Mouse (Mus musculus) heart, postnatal 10 days (tissue): ENCODE measurements around the gene Proser3. TPM values are rescaled to one million over a fixed set of nuclear protein-coding genes. Genes with fewer than 3 reads are reported as not detected.
"Not testable (repeated sequence)": the region's sequence is repeated elsewhere in the genome, so short reads cannot be mapped to it uniquely, and the experiment has no call there.

ENCODE experiments used
- DNase-seq, 2 experiments: peaks; one replicate each; pipeline ENCODE4 v3.0.0; 2021
- intact Hi-C: fragments of 180-260 bp; cut with DNase I; formaldehyde crosslinking; loops from one replicate; pipeline ENCODE4 v1.15.1; 2025
- microRNA-seq, 2 experiments: library from miRNA; unstranded; fragments of <30 nt; microRNA quantifications; one replicate each; pipeline ENCODE4 v1.2.0; 2022
- total RNA-seq, 2 experiments: library from RNA; stranded (reverse); gene quantifications; 2 replicates each; pipeline ENCODE4 v1.2.3; 2021

The Proser3 gene
- total RNA-seq, 2 experiments from 2014 or later, result 2.7 to 4.8 TPM

DNA sequence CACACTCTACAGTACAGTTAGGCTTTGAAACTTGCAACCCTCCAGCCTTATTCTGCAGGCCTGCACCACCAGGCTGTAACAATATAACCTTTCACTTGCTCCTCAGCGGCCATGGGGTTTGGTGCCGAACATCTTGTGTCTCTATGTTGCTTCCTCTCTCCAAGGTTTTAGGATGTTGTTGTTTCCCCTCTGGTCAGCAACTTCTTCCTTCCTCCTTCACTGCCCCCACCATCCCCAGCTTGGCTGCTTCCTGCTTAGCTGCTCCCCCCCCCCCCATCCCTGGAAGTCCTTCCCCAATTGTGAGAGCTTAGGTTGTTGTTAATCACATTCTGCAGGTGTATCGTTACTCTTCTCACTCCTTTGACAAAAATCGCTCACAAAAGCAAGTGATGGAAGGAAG is 44.0 kb downstream of the Proser3 start:
- intact Hi-C loops, result no loop called here
- no peak for DNase-seq

- intact Hi-C loops, DNase-seq: not testable (repeated sequence)
Measured at GRCm38 (mm10) chr7:30501159-30501558, 50.9 kb downstream of the Proser3 start.

DNA sequence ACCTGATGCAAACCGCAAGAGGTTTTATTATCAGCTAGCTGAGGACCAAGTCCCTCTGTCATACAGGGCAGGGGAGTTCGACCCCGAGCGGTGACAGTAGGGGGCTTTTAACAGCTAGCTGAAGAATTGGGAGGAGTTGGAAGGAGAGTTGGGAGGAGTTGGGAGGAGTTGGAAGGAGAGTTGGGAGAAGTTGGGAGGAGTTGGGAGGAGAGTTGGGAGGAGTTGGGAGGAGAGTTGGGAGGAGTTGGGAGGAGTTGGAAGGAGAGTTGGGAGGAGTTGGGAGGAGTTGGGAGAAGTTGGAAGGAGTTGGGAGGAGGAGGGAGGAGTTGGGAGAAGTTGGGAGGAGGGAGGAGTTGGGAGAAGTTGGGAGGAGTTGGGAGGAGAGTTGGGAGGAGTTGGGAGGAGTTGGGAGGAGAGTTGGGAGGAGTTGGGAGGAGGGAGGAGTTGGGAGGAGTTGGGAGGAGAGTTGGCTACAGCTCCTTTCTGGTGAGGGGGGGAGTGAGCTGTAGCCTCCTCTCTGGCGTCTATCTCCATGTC is 56.5 kb downstream of the Proser3 start:
- intact Hi-C loops, DNase-seq: not testable (repeated sequence)

GRCm38 (mm10) chr7:30493401-30493931 is 58.6 kb downstream of the Proser3 start, which contains the start of gene Prodh2:
Prodh2 (plus strand) TSS chr7:30493622.
- DNase-seq, result no peak
- intact Hi-C loops, result loop anchor here (2.0 to 5.0 kb wide), 3 partner anchors 53 to 121 kb away; no protein-coding TSS in a partner anchor

DNA sequence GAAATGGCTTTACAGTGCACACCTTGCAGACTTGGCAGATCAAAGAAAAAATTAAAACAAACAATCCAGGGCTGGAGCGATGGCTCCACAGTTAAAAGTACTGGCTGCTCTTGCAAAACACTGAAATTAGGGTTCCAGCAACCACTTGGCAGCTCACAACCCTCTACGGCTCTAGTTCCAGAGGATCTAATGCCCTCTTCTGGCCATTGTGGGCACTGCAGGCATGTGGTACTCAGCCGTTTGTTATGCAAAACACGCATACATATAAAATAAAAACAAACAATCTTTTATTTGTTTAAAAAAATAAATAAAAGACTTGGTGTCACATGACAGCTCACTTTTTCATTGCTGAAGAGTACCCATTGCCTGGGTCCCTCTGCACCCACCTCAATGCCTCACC is 59.3 kb downstream of the Proser3 start:
- DNase-seq, result peak; percentile 68 to 83
- intact Hi-C loops, result loop anchor here (2.0 to 5.0 kb wide), 3 partner anchors 52 to 120 kb away; no protein-coding TSS in a partner anchor

DNA sequence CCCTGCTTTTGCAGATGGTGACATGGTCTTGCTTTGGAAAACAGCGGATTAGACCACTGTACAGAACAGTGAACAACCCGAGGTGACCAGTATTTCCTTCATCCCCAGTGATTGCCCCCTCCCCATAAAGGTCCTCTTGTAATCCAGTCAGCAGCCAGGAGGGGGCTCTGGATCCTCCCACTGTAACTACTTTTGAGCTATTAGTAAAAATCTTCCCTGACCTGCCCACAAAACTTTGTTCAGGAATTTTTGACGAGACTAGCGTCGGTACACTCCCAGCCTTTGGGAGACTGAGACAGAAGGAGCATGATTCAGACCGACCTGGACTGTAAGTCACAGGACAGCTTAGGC is 61.2 kb downstream of the Proser3 start:
- intact Hi-C loops, result loop anchor here (2.0 to 5.0 kb wide), 3 partner anchors 60 to 119 kb away; no protein-coding TSS in a partner anchor
- no peak for DNase-seq

DNA sequence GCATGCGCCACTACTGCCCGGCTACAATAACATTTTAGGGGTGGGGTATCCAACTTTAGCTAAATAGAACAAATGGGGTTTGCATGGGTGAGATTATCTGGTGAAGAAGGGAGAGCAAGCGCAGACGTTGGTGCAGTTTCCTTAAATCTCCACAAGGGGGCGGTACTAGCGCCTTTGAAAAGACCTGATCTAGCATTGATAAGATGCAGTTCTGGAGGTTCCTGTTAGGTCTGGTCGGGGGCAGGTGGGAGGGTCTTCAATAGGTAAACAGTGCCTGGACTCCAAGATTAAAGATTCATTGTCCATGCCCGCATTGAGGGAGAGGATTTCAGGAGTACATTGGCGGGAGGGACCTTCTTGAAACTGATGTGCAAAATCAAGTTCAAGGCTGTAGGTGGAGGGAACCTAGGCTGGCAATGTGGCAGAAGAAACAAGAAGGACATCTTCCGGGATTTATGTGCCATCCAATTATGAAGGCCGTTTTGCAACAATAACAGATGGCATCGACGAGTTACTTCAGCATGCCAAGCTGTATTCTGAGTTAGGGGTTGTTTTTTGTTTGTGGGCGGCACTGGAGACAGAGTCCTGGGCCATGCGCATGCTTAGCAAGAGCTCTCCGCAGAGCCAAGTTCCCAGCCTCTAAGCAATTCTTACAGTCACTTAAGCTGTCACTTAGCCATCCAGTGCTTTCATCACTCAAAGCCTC is 61.7 kb downstream of the Proser3 start:
- intact Hi-C loops, result loop anchor here (2.0 to 5.0 kb wide), 3 partner anchors 60 to 118 kb away; no protein-coding TSS in a partner anchor

More for the DNA sequence above, 61.7 kb downstream of the Proser3 start:
- peak; percentile 31 to 47 for DNase-seq

Small RNAs within 50 kb of the gene (microRNA-seq; reads per million reads assigned to microRNA genes)
- gene Gm38670, result 0.95 to 2.8 reads per million in 2 experiments
- 0 reads per million in 2 experiments for gene Mir3569

Other genes starting within 250 kb of the Proser3 start
- gene Alkbh6, start 243.6 kb downstream of the Proser3 start, total RNA-seq, result 10 to 100 TPM; 26.0 to 27.4 TPM
- under 1 TPM; 0.86 to 0.87 TPM for gene Syne4, start 237.5 kb downstream of the Proser3 start, total RNA-seq
- 1 to 10 TPM in 1 of 2 experiments, under 1 TPM in 1; 0.87 to 1.0 TPM for gene E130208F15Rik, start 230.6 kb downstream of the Proser3 start, total RNA-seq
- gene Sdhaf1, start 228.4 kb downstream of the Proser3 start, total RNA-seq, result 10 to 100 TPM; 15.1 to 15.8 TPM
- 1 to 10 TPM; 1.7 TPM for gene Lrfn3, start 189.5 kb downstream of the Proser3 start, total RNA-seq
- gene Tyrobp, start 138.5 kb downstream of the Proser3 start, total RNA-seq, result 10 to 100 TPM; 12.9 to 16.5 TPM
- gene Hcst, start 132.4 kb downstream of the Proser3 start, total RNA-seq, result 1 to 10 TPM in 1 of 2 experiments, under 1 TPM in 1; 0.92 to 1.8 TPM
- gene Nfkbid, start 130.6 kb downstream of the Proser3 start, total RNA-seq, result under 1 TPM; 0.29 to 0.45 TPM
- gene Aplp1, start 106.8 kb downstream of the Proser3 start, total RNA-seq, result 1 to 10 TPM; 4.1 to 6.2 TPM
- under 1 TPM; 0.07 to 0.17 TPM for gene Kirrel2, start 94.6 kb downstream of the Proser3 start, total RNA-seq
- not detected for gene Nphs1, start 94.0 kb downstream of the Proser3 start, total RNA-seq
- gene Prodh2, start 58.7 kb downstream of the Proser3 start, total RNA-seq, result not detected
- gene Arhgap33, start 17.2 kb downstream of the Proser3 start, total RNA-seq, result 1 to 10 TPM; 3.7 to 3.9 TPM
- 100 to 1,000 TPM; 391 to 393 TPM for gene Hspb6, start 121 bp downstream of the Proser3 start, total RNA-seq
- 10 to 100 TPM; 15.0 to 23.6 TPM for gene Lin37, start 7.5 kb upstream of the Proser3 start, total RNA-seq
- 10 to 100 TPM; 67.4 to 78.2 TPM for gene U2af1l4, start 11.0 kb upstream of the Proser3 start, total RNA-seq
- 1 to 10 TPM; 1.7 to 1.8 TPM for gene Gm49396, start 11.0 kb upstream of the Proser3 start, total RNA-seq
- 10 to 100 TPM; 78.2 to 80.1 TPM for gene Psenen, start 11.3 kb upstream of the Proser3 start, total RNA-seq
- gene Igflr1, start 13.1 kb upstream of the Proser3 start, total RNA-seq, result 1 to 10 TPM; 1.6 to 2.0 TPM
- 10 to 100 TPM; 25.8 to 30.2 TPM for gene Kmt2b, start 36.4 kb upstream of the Proser3 start, total RNA-seq
- not detected for gene Zbtb32, start 46.6 kb upstream of the Proser3 start, total RNA-seq
- under 1 TPM; 0.42 to 0.48 TPM for gene Upk1a, start 60.5 kb upstream of the Proser3 start, total RNA-seq
- gene Cox6b1, start 73.9 kb upstream of the Proser3 start, total RNA-seq, result 1,000 to 10,000 TPM; 4,137 to 4,381 TPM
- gene Etv2, start 83.6 kb upstream of the Proser3 start, total RNA-seq, result not detected
- 10 to 100 TPM; 58.8 to 60.3 TPM for gene Rbm42, start 98.0 kb upstream of the Proser3 start, total RNA-seq
- gene Haus5, start 112.7 kb upstream of the Proser3 start, total RNA-seq, result 1 to 10 TPM; 6.7 to 7.7 TPM
- gene Pmis2, start 119.3 kb upstream of the Proser3 start, total RNA-seq, result under 1 TPM in 1 of 2 experiments, not detected in 1; 0.67 TPM
- not detected for gene 2200002J24Rik, start 146.6 kb upstream of the Proser3 start, total RNA-seq
- gene Atp4a, start 159.9 kb upstream of the Proser3 start, total RNA-seq, result under 1 TPM in 1 of 2 experiments, not detected in 1; 0.12 TPM
- gene Tmem147, start 177.2 kb upstream of the Proser3 start, total RNA-seq, result 100 to 1,000 TPM; 229 to 244 TPM
- gene Gapdhs, start 191.4 kb upstream of the Proser3 start, total RNA-seq, result not detected
- gene Sbsn, start 199.2 kb upstream of the Proser3 start, total RNA-seq, result 1 to 10 TPM; 4.5 to 4.8 TPM
- 1 to 10 TPM; 5.8 to 8.1 TPM for gene Dmkn, start 211.5 kb upstream of the Proser3 start, total RNA-seq
- not detected for gene Krtdap, start 235.6 kb upstream of the Proser3 start, total RNA-seq